Mouse (Mus musculus) spleen, postnatal 10 days (tissue): ENCODE results near the gene Pla2g15.

ENCODE experiments used
- DNase-seq, 2 experiments: peaks; one replicate each; pipeline ENCODE4 v3.0.0; 2021 to 2022; ENCODE audit warnings: low spot score in 2 of 2

The Pla2g15 gene

GRCm38 (mm10) chr8:106135672-106136071 lies 14.5 kb upstream of the Pla2g15 start:
- no peak for DNase-seq

- DNase-seq = peak in 1 of 2 experiments; percentile 51
These were observed 13.8 kb upstream of the Pla2g15 start, which contains the start of gene Esrp2 for GRCm38 (mm10) chr8:106136156-106137130. Esrp2 (minus strand) TSS chr8:106136974.

- no peak for DNase-seq
These were observed 12.8 kb upstream of the Pla2g15 start for GRCm38 (mm10) chr8:106137218-106137905.

- no peak for DNase-seq
These were observed 12.2 kb upstream of the Pla2g15 start for GRCm38 (mm10) chr8:106137906-106138477.

- no peak for DNase-seq
These were observed 11.6 kb upstream of the Pla2g15 start for GRCm38 (mm10) chr8:106138616-106139015.

GRCm38 (mm10) chr8:106140191-106140590 lies 10.0 kb upstream of the Pla2g15 start:
- no peak for DNase-seq

- peak; percentile 78 to 87 for DNase-seq
These were observed 9.4 kb upstream of the Pla2g15 start for GRCm38 (mm10) chr8:106140769-106141168.

- no peak for DNase-seq
These were observed 4.9 kb upstream of the Pla2g15 start for GRCm38 (mm10) chr8:106145331-106145730.

GRCm38 (mm10) chr8:106146014-106146413 lies 4.2 kb upstream of the Pla2g15 start:
- DNase-seq = no peak

GRCm38 (mm10) chr8:106147868-106148565 lies 2.2 kb upstream of the Pla2g15 start:
- no peak for DNase-seq

- DNase-seq = no peak
These were observed 1.2 kb upstream of the Pla2g15 start for GRCm38 (mm10) chr8:106149025-106149424.

GRCm38 (mm10) chr8:106150653-106151000 lies 428 bp downstream of the Pla2g15 start:
- DNase-seq = no peak

GRCm38 (mm10) chr8:106151041-106151440 lies 842 bp downstream of the Pla2g15 start:
- no peak for DNase-seq

GRCm38 (mm10) chr8:106152876-106153275 lies 2.7 kb downstream of the Pla2g15 start:
- no peak for DNase-seq

- DNase-seq = no peak
These were observed 7.2 kb downstream of the Pla2g15 start for GRCm38 (mm10) chr8:106157419-106157818.

- no peak for DNase-seq
These were observed 8.2 kb downstream of the Pla2g15 start for GRCm38 (mm10) chr8:106158381-106158780.

- no peak for DNase-seq
These were observed 9.7 kb downstream of the Pla2g15 start for GRCm38 (mm10) chr8:106159876-106160275.

- no peak for DNase-seq
These were observed 13.1 kb downstream of the Pla2g15 start for GRCm38 (mm10) chr8:106163251-106163650.

- peak; percentile 67 to 81 for DNase-seq
These were observed 15.3 kb downstream of the Pla2g15 start for GRCm38 (mm10) chr8:106165460-106165859.

- peak; percentile 79 to 90 for DNase-seq
These were observed 18.3 kb downstream of the Pla2g15 start, which contains the start of gene Slc7a6 for GRCm38 (mm10) chr8:106168356-106169016. Slc7a6 (plus strand) TSS chr8:106168857.
